Mouse (Mus musculus) retina, postnatal 1 day (tissue): ENCODE measurements around the gene Plekhj1.
"Not testable (repeated sequence)": the region's sequence is repeated elsewhere in the genome, so short reads cannot be mapped to it uniquely, and the experiment has no call there.

Experiments
- DNase-seq: peaks from one replicate; pipeline ENCODE4 v3.0.0-alpha.2; 2012

Plekhj1 gene

DNA sequence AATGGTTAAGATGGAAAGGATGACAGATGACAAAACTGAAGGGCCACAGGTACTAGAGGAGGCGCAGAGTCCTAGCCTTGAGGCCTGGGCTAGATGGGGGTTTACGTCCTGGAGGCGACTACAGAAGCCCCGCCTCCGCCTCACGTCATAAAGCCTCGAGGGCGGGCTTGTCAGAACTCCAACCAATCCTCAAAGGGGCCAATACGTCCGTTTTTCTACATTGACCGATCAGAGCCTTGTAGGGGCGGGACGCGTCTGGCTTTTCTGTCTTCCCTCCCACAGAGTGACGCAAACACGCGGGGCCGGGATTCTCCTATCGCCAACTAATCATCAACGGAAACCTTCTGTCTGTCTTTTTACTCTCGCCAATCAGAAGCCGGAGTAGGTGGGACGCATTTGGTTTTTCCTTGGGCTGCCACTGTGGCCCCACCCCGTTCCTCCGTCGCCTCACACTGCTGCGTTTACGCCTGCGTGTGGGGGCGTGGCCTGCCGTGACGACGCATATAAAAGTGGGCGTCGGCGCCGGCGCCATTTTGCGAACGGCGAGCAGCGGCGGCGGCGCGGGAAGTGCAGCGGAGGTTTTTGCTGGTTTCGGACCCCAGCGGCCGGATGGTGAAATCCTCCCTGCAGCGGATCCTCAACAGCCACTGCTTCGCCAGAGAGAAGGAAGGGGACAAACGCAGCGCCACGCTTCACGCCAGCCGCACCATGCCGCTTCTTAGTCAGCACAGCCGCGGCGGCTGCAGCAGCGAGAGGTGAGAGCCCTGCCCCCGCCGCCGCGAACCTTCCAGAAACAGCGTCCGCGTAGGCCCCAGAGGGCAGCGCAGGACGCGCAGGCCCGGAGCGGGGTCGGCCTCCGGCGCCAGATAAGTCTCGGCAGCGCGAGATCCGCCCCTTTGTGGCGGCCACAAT lies 28.0 kb upstream of the Plekhj1 start, which contains the start of gene Oaz1:
TSS of gene Oaz1 (plus strand) at position 506 of the 912 bp plus-strand sequence.
- DNase-seq: peak; percentile 100

- no peak for DNase-seq
Measured at GRCm38 (mm10) chr10:80824827-80825226, 26.4 kb upstream of the Plekhj1 start.

DNA sequence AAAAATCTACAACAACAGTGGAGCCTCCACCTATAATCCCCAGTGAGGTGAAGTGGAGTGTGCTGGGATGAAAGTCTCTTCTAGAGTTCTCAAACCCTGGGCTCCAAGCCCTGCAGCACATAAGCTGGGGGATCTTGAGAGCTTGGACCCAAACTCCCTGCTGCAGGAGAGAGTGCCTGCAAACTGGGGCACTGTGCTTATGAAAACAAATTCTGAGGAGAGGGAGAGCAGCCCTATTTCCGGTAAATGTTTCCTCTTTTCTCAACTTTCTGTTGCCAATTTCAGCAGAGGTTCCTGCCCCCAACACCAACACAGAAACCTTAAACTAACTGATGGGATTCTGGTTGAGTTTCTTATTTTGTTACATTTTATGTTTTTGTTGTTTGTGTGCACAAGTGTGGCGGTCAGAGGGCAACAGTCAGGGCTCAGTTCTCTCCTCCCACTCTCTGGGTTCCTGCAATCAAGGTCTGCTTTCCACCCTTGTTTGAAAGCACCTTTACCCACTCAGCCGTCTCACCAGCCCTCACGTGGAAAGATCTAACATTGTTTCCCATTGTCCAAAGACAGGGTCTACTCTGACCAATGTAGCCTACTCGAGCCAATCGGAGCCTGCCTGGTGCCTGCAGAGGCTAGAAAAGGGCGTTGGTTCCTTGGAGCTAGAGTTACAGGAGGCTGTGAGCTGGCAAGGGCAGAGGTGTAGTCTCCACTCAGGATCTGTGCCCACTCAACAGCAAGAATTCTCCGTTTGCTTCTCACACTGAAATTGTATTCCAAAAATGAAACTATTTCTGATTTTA lies 25.6 kb upstream of the Plekhj1 start:
- DNase-seq: no peak

GRCm38 (mm10) chr10:80823316-80823715 lies 24.9 kb upstream of the Plekhj1 start:
- DNase-seq: no peak

DNA sequence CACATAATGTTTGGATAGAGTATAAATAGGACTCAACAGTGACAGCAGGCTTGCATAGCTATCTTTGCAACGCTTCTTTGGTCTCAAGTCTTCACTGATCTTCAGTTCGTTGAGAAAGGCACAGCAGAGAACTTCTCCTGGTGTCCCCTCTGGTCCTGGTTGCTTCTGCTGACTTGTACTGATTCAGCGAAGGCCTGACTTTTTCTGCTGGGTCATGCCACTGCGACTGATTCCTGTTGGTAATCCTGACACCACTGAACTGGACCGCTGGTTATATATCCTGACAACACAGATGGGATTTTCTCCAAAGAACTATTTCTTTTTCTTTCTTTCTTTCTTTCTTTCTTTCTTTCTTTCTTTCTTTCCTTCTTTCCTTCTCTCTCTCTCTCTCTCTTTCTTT lies 24.1 kb upstream of the Plekhj1 start:
- no peak for DNase-seq

DNA sequence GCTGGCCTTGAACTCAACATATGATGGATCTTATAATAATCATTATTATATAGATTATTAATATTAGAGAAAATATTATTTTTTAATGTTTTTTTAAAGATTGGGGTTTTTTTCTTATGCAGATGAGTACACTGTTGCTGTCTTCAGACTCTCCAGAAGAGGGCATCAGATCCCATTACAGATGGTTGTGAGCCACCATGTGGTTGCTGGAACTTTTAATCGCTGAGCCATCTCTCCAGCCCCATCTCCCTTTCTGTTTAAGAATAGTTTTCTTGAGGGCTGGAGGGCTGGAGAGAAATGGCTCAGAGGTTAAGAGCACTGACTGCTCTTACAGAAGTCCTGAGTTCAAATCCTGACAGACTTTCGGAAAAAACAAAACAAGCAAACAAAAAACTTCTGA lies 23.6 kb upstream of the Plekhj1 start:
- peak; percentile 61 for DNase-seq

GRCm38 (mm10) chr10:80819406-80819805 lies 21.0 kb upstream of the Plekhj1 start:
- no peak for DNase-seq

GRCm38 (mm10) chr10:80818599-80819281 lies 20.3 kb upstream of the Plekhj1 start:
- no peak for DNase-seq

GRCm38 (mm10) chr10:80817955-80818354 lies 19.5 kb upstream of the Plekhj1 start:
- DNase-seq: not testable (repeated sequence)

DNA sequence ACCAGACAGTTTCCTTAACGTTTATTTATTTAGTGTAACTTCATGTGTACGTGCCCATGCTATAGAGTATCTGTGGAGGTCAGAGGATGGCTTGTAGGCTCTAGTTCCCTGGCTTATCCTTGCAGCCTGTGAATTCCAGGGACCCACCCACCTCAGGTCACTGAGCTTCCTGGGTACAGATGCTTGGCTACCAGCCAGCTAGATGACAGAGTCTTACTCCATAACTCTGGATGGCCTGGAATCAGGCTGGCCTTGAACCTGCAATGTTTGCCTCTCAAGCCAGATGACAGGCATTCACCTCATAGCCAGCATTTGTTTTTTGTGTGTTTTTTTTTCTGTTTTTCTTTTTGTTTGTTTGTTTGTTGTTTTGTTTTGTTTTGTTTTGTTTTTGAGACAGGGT lies 18.7 kb upstream of the Plekhj1 start:
- DNase-seq: no peak

DNA sequence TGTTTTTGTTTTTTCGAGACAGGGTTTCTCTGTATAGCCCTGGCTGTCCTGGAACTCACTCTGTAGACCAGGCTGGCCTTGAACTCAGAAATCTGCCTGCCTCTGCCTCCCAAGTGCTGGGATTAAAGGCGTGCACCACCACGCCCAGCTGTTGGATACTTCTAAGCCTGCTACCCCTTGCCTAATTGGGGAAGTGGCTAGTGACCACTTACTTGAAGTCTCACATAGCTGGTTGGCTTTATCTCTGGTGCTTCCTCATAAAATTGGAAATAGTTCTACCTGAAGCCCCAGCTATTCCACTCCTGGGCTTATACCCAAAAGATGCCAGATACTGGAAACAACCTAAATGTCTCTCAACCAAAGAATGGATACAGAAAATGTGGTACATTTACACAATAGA lies 17.9 kb upstream of the Plekhj1 start:
- DNase-seq: not testable (repeated sequence)

DNA sequence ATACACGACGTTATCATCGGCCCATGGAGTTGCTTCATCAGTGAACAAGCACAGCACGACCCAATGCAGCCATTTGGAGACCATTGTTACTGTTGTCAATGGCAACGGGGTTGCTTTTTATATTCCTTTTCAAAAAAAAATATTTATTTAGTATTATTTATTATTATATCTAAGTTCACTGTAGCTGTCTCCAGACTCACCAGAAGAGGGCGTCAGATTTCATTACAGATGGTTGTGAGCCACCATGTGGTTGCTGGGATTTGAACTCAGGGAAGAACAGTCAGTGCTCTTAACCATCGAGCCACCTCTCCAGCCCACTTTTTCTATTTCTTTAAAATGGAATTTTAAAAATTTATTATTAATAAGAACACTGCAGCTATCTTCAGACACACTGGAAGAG lies 16.4 kb upstream of the Plekhj1 start:
- no peak for DNase-seq

- DNase-seq: no peak
Measured at GRCm38 (mm10) chr10:80813366-80813765, 14.9 kb upstream of the Plekhj1 start, which contains the start of gene Jsrp1. Gene Jsrp1, minus strand, starts transcription at chr10:80813498.

- no peak for DNase-seq
Measured at GRCm38 (mm10) chr10:80812391-80813041, 14.1 kb upstream of the Plekhj1 start.

DNA sequence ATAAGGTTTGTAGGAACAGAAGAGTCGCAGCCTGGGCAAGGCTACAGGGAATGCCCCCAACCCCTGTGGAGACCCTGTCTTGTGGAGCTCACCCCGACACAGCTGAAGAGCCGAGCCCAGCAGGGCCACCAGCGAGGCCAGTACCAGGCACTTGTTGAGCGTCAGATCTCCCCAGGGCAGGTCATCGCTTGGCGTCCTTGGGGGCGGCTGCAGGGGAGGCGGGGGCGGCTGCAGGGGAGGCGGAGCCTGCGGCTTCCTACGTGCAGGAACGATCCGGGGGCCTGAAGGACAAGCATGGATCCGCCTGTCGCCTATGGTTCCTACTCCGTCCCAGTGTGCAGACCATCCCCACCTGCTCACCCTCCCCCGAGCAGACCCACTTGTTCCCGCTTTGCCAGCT lies 11.7 kb upstream of the Plekhj1 start:
- DNase-seq: peak; percentile 40

DNA sequence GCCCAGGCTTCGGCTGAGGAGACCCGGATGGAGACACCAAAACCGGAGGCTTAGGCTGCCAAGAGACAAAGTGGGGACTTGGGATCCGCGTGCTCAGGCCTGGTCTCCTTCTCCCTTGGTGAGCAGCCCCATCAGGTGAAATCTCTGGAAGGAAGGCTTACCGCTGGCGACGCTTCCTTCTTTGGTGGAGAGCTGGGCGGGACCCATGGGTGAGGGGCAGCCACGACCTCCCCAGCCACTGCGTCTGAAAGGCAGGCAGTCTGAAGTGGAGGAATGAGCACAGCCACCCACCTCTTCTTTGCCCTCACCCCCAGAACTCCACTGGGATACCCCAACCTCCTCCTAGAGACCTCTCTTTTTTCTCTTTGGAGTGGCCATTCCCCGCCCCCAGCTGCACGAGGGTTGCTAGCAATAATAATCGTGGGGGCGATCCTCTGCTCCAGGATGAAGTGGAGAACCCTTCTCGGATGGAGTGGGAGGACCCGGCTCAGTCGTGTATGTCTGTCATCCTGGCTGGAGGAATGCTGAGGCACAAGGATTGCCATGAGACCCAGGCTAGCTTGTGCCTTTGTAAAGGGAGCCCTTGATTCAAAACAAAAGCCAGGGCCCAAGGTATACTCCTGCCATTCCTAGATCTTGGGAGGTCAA lies 10.7 kb upstream of the Plekhj1 start:
- DNase-seq: no peak

GRCm38 (mm10) chr10:80808099-80808984 lies 9.9 kb upstream of the Plekhj1 start:
- peak; percentile 57 for DNase-seq

- peak; percentile 92 for DNase-seq
Measured at GRCm38 (mm10) chr10:80807057-80807627, 8.7 kb upstream of the Plekhj1 start.

GRCm38 (mm10) chr10:80806341-80807056 lies 8.1 kb upstream of the Plekhj1 start:
- DNase-seq: no peak

DNA sequence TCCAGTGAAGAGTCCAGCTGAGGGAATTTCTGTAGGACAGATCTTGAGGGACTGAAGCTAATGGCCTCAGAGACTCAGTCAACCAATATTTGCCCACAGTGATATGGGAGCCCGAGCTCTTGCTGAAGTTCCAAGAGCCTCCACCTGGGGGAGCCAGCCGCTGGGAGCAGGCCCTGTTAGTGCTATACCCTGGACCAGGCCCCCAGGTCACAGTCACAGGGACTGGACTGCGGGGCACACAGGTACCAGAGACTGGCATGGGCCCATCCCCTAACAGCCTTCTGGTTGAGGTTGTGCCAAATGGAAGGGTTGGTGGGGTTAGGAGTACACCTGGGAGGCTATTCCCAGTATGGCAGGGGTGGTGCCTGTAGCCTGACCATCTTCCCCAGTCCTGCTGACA lies 7.5 kb upstream of the Plekhj1 start:
- DNase-seq: peak; percentile 74
